Mouse (Mus musculus) stomach, adult 2 months (tissue): ENCODE data around the gene Sacs. TPM values are rescaled to one million over a fixed set of nuclear protein-coding genes. Genes with fewer than 3 reads are reported as not detected.

Source experiments
- polyA plus RNA-seq: library from polyadenylated mRNA; depleted of rRNA; stranded (reverse); fragments of >200 nt; gene quantifications from 2 replicates; pipeline ENCODE4 v1.2.3, GENCODE M21; 2012; rRNA removed

The Sacs gene
- 0.09 and 0.14 TPM in 2 replicates for polyA plus RNA-seq

DNA sequence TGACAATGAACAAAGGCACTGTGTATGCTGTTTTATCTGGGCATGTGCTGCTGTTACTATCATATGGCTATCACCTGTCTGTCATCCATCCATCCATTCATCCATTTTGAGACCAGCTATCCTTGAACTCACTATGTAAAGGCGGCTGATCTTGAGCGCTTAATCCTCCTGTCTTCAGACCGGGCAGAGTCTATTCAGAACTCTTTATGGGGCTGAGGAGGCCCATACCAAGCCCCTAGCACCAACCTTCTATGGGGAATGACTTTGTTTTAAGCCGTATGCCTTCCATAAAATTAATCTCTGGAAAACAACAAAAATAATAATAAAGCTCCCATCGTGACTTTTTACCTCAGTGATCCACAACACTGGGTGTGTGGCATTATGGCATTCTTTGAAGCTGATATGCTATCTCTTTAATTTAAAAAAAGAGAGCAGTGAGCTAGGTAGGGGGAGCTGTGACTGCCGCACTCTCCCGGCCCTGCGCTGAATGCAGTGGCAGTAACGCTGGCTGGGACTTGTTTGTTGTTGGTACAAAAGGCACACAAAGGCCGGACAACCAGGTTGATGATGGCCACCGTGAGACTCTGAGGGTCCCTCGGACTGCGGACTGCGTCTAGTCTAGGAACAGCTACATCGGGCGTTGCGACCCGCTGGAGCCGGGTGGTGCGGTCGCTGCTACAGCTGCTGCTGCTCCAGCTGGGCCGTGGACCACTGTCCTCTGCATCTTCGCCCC lies at the start of gene Sacs:
Gene Sacs, plus strand, starts transcription at position 464 of the 733 bp plus-strand sequence.

DNA sequence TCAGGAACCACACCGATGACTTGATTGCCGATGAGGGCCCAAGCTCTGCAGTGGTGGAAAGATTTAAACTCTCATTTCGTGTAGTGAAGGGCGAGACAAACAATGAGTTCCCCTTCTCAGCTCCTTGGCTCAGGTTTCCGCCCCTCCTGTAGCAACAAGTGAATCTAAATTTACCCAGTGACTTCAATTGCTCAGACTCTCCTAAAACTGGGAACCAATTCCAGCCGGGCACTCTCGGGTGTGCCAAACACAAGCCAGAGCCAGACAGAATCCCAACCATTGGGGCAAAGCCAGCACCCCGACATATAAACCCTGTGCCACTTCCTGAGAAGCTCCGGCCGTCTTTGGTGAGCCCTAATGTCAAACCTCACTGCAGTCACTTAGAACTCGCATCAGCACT lies 120.1 kb downstream of the Sacs start, which contains the start of gene Sgcg:
Gene Sgcg, minus strand, starts transcription at position 139 of the 400 bp plus-strand sequence.

Other genes with a start within 250 kb of the Sacs start
- gene Tnfrsf19, start 92.0 kb upstream of the Sacs start, polyA plus RNA-seq: 7.4 and 11.1 TPM in 2 replicates
- 0.46 and 0.62 TPM in 2 replicates for gene Sgcg, start 120.0 kb downstream of the Sacs start, polyA plus RNA-seq
- gene Arl11, start 171.3 kb downstream of the Sacs start, polyA plus RNA-seq: 0.53 and 0.63 TPM in 2 replicates
- 1.2 and 2.0 TPM in 2 replicates for gene Ebpl, start 222.0 kb downstream of the Sacs start, polyA plus RNA-seq